28 mouse cellular contexts compared by ENCODE assay signal in the genomic region with DNA sequence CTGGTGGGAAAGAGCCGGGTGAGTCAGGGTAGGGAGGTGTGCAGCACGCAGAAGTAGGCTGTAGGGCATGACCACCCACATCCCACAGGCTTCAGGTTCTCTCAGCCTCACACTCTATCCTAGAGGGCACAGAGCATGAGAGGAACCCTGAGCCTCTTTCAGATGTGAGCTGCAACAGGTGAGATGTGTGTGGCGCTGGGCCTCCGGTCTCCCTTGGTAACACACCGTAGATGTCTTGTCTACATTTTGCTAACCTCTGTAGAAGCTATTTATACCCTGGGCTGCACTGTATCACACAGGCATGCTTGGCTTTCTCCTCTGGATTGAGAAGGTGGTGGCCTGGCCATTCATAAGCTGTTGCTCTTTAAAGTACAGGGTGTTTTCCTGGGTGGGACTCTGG. TPM values are rescaled to one million over a fixed set of nuclear protein-coding genes. Genes with fewer than 3 reads are reported as not detected.
A peak's percentile ranks its signal among the peaks of the same experiment; 100 is the strongest.
DNase-seq lines count a peak whose midpoint lies in the region; ATAC-seq and TF ChIP-seq lines count a peak whose summit lies in the region.
"Had no signal": no experiment of that assay in that cellular context is flagged by ENCODE, and none has a peak within 500 bp of the region (broad histone marks: within the 10 kb centered on the region; RNA-seq: fewer than 3 reads in every experiment).

No protein-coding gene starts in this region.

- peaks cover 26% of the 10 kb centered on the region for H3K36me3 ChIP-seq in embryonic facial prominence, embryonic 15.5 days
- peaks cover 62% of the 10 kb centered on the region for H3K36me3 ChIP-seq in embryonic facial prominence, embryonic 10.5 days (replicated peaks)
- H3K36me3 ChIP-seq in heart, embryonic 13.5 days, result peaks cover 57% of the 10 kb centered on the region
- peaks cover 23% of the 10 kb centered on the region for H3K36me3 ChIP-seq in heart, postnatal 0 days (replicated peaks; ENCODE audit: control insufficient read depth, insufficient read depth, low read length)

- DNase-seq in embryonic facial prominence, embryonic 10.5 days (ENCODE audit: low spot score), result no peak
- no peak for DNase-seq in heart, adult 9 months (ENCODE audit: low spot score in 2 of 2)
- DNase-seq in A20 (ENCODE audit: low read depth, low spot score), result peak; percentile 73
- DNase-seq in heart, postnatal 0 days (ENCODE audit: low spot score), result peak; percentile 30
- no peak for DNase-seq in right cerebral cortex, adult 18-20 months
- DNase-seq: cerebellum, adult 2 months; cerebellum, postnatal 36 days; gastrocnemius, postnatal 14 days; kidney, adult 8-10 months; kidney, postnatal 14 days; layer of hippocampus, postnatal 36 days had no signal

- H3K9ac ChIP-seq in embryonic facial prominence, embryonic 15.5 days, result no peak overlapping the region
- H3K9ac ChIP-seq in heart, embryonic 13.5 days, result peak overlapping the region; percentile 60
- H3K9ac ChIP-seq in heart, postnatal 0 days (replicated peaks; ENCODE audit: low read depth, low read length), result no peak overlapping the region
- H3K9ac ChIP-seq: forebrain, embryonic 13.5 days; limb, embryonic 13.5 days; liver, embryonic 14.5 days; midbrain, embryonic 13.5 days; neural tube, embryonic 13.5 days had no signal

- ATAC-seq in embryonic facial prominence, embryonic 15.5 days (ENCODE audit: insufficient number of reproducible peaks, low FRiP score, low TSS enrichment, low read depth), result no peak
- ATAC-seq in heart, embryonic 13.5 days (ENCODE audit: extremely low read depth, insufficient number of reproducible peaks, low FRiP score, low TSS enrichment), result no peak
- peak; percentile 36 for ATAC-seq in heart, postnatal 0 days (ENCODE audit: insufficient read depth, low read depth)
- no peak for ATAC-seq in inflammation-experienced regulatory T-cells, adult 6 months
- ATAC-seq: forebrain, embryonic 13.5 days; midbrain, embryonic 13.5 days had no signal

- H3K9me3 ChIP-seq in embryonic facial prominence, embryonic 15.5 days (replicated peaks), result no peaks in the 10 kb centered on the region
- no peaks in the 10 kb centered on the region for H3K9me3 ChIP-seq in embryonic facial prominence, embryonic 10.5 days
- no peaks in the 10 kb centered on the region for H3K9me3 ChIP-seq in heart, embryonic 13.5 days
- H3K9me3 ChIP-seq in heart, postnatal 0 days (replicated peaks; ENCODE audit: control insufficient read depth, low read length), result no peaks in the 10 kb centered on the region
- H3K9me3 ChIP-seq: forebrain, embryonic 13.5 days; limb, embryonic 13.5 days; midbrain, embryonic 13.5 days; neural tube, embryonic 13.5 days had no signal

- peaks cover 56% of the 10 kb centered on the region for H3K4me1 ChIP-seq in embryonic facial prominence, embryonic 15.5 days
- H3K4me1 ChIP-seq in embryonic facial prominence, embryonic 10.5 days, result peaks cover 46% of the 10 kb centered on the region
- peaks cover 68% of the 10 kb centered on the region for H3K4me1 ChIP-seq in heart, embryonic 13.5 days
- peaks cover 51% of the 10 kb centered on the region for H3K4me1 ChIP-seq in heart, postnatal 0 days (ENCODE audit: control insufficient read depth, insufficient read depth)

- no peaks in the 10 kb centered on the region for H3K27me3 ChIP-seq in embryonic facial prominence, embryonic 15.5 days
- H3K27me3 ChIP-seq in embryonic facial prominence, embryonic 10.5 days (replicated peaks; ENCODE audit: low read depth, poor library complexity, severe bottlenecking), result no peaks in the 10 kb centered on the region
- H3K27me3 ChIP-seq in heart, embryonic 13.5 days (replicated peaks), result no peaks in the 10 kb centered on the region
- H3K27me3 ChIP-seq in heart, postnatal 0 days (ENCODE audit: control insufficient read depth, insufficient read depth, low read length), result no peaks in the 10 kb centered on the region
- H3K27me3 ChIP-seq: forebrain, embryonic 13.5 days; limb, embryonic 13.5 days; midbrain, embryonic 13.5 days; neural tube, embryonic 13.5 days had no signal

- H3K27ac ChIP-seq in embryonic facial prominence, embryonic 15.5 days (replicated peaks), result 0 out of 2 replicates have a peak overlapping the region, but pooled peaks have one; percentile 7
- no peak overlapping the region for H3K27ac ChIP-seq in embryonic facial prominence, embryonic 10.5 days (replicated peaks)
- peak overlapping the region; percentile 94 for H3K27ac ChIP-seq in heart, embryonic 13.5 days (replicated peaks)
- peak overlapping the region; percentile 87 for H3K27ac ChIP-seq in heart, postnatal 0 days (ENCODE audit: low read depth)
- H3K27ac ChIP-seq: forebrain, embryonic 13.5 days; limb, embryonic 13.5 days; liver, embryonic 14.5 days; macrophage; midbrain, embryonic 13.5 days; neural tube, embryonic 13.5 days had no signal

- 83% methylated on average over 5 of the region's 5 CpGs for WGBS in embryonic facial prominence, embryonic 15.5 days
- 93% methylated on average over 5 of the region's 5 CpGs for WGBS in embryonic facial prominence, embryonic 10.5 days
- 61% methylated on average over 5 of the region's 5 CpGs for WGBS in heart, embryonic 13.5 days
- whole genome bisulfite sequencing in heart, postnatal 0 days, result 35% methylated on average over 5 of the region's 5 CpGs

- TF ChIP-seq CTCF in heart, postnatal 0 days (IDR thresholded peaks at IDR 0.05; ENCODE audit: low read depth), result no peak

- H3K4me3 ChIP-seq in embryonic facial prominence, embryonic 15.5 days (replicated peaks), result no peak overlapping the region
- H3K4me3 ChIP-seq in embryonic facial prominence, embryonic 10.5 days, result no peak overlapping the region
- peak overlapping the region; percentile 29 for H3K4me3 ChIP-seq in heart, embryonic 13.5 days
- H3K4me3 ChIP-seq in heart, postnatal 0 days (ENCODE audit: low read depth, low read length), result peak overlapping the region; percentile 0; the same call in 1 of the 2 replicates
- H3K4me3 ChIP-seq: erythroblast, embryonic 14.5 days; forebrain, embryonic 13.5 days; layer of hippocampus, adult 2 months; limb, embryonic 13.5 days; midbrain, embryonic 13.5 days; neural tube, embryonic 13.5 days had no signal

- H3K4me2 ChIP-seq in embryonic facial prominence, embryonic 15.5 days (replicated peaks), result no peak overlapping the region
- peak overlapping the region; percentile 62 for H3K4me2 ChIP-seq in heart, embryonic 13.5 days
- peak overlapping the region; percentile 51 for H3K4me2 ChIP-seq in heart, postnatal 0 days (ENCODE audit: low read depth, low read length)
- H3K4me2 ChIP-seq: forebrain, embryonic 13.5 days; limb, embryonic 13.5 days; midbrain, embryonic 13.5 days; neural tube, embryonic 13.5 days had no signal

- no peak for TF ChIP-seq EP300 in heart, postnatal 0 days (IDR thresholded peaks at IDR 0.05; ENCODE audit: low read depth)

RNA-seq across cellular contexts. Expression of gene Rhoq, which starts 5.7 kb away (rescaled TPM):
- 24.2 and 28.1 TPM in 2 replicates for polyA plus RNA-seq in embryonic facial prominence, embryonic 15.5 days (2015; fragmentation: Nextera tagmentation; extraction: Ambion mirVana)
- 11.9 and 13.1 TPM in 2 replicates for polyA plus RNA-seq in embryonic facial prominence, embryonic 10.5 days (2016; fragmentation: Nextera tagmentation; extraction: Ambion mirVana)
- 18.4 and 18.5 TPM in 2 replicates for polyA plus RNA-seq in heart, embryonic 13.5 days (2015; fragmentation: Nextera tagmentation; extraction: Ambion mirVana)
- total RNA-seq in heart, postnatal 0 days (2014; rRNA removed; ENCODE audit: low replicate concordance), result 67.4 and 74.6 TPM in 2 replicates
- polyA plus RNA-seq in heart, postnatal 0 days (2015; fragmentation: Nextera tagmentation; extraction: Ambion mirVana), result 17.6 and 18.7 TPM in 2 replicates
- 1 to 10 TPM; 3.0 to 4.8 (median 3.8) TPM for polyA plus RNA-seq in inflammation-experienced regulatory T-cells, adult 6 months (2017; shearing (Covaris generic))

RNA-seq across cellular contexts. Expression of gene Atp6v1e2, which starts 20.9 kb away (rescaled TPM):
- not detected in 2 replicates for polyA plus RNA-seq in embryonic facial prominence, embryonic 15.5 days (2015; fragmentation: Nextera tagmentation; extraction: Ambion mirVana)
- not detected in 2 replicates for polyA plus RNA-seq in embryonic facial prominence, embryonic 10.5 days (2016; fragmentation: Nextera tagmentation; extraction: Ambion mirVana)
- not detected in 2 replicates for polyA plus RNA-seq in heart, embryonic 13.5 days (2015; fragmentation: Nextera tagmentation; extraction: Ambion mirVana)
- not detected in 2 replicates for total RNA-seq in heart, postnatal 0 days (2014; rRNA removed; ENCODE audit: low replicate concordance)
- not detected in 2 replicates for polyA plus RNA-seq in heart, postnatal 0 days (2015; fragmentation: Nextera tagmentation; extraction: Ambion mirVana)
- not detected for polyA plus RNA-seq in inflammation-experienced regulatory T-cells, adult 6 months (2017; shearing (Covaris generic))
- total RNA-seq: adrenal gland, adult 18-20 months; adrenal gland, postnatal 4 days; gastrocnemius, postnatal 14 days; layer of hippocampus, adult 2 months; layer of hippocampus, postnatal 36 days; left cerebral cortex, postnatal 14 days had no signal
- polyA plus RNA-seq: cerebellum, adult 2 months; erythroblast, embryonic 14.5 days; forebrain, embryonic 13.5 days; hindbrain, embryonic 11.5 days; limb, embryonic 13.5 days; liver, embryonic 14.5 days; lung, embryonic 16.5 days; macrophage; midbrain, embryonic 13.5 days; neural tube, embryonic 13.5 days had no signal

RNA-seq across cellular contexts. Expression of gene Tmem247, which starts 51.4 kb away (rescaled TPM):
- not detected in 2 replicates for polyA plus RNA-seq in embryonic facial prominence, embryonic 15.5 days (2015; fragmentation: Nextera tagmentation; extraction: Ambion mirVana)
- not detected in 2 replicates for polyA plus RNA-seq in embryonic facial prominence, embryonic 10.5 days (2016; fragmentation: Nextera tagmentation; extraction: Ambion mirVana)
- not detected in 2 replicates for polyA plus RNA-seq in heart, embryonic 13.5 days (2015; fragmentation: Nextera tagmentation; extraction: Ambion mirVana)
- total RNA-seq in heart, postnatal 0 days (2014; rRNA removed; ENCODE audit: low replicate concordance), result not detected in 2 replicates
- not detected in 2 replicates for polyA plus RNA-seq in heart, postnatal 0 days (2015; fragmentation: Nextera tagmentation; extraction: Ambion mirVana)
- not detected for polyA plus RNA-seq in inflammation-experienced regulatory T-cells, adult 6 months (2017; shearing (Covaris generic))
- total RNA-seq: adrenal gland, adult 18-20 months; adrenal gland, postnatal 4 days; gastrocnemius, postnatal 14 days; layer of hippocampus, adult 2 months; layer of hippocampus, postnatal 36 days; left cerebral cortex, postnatal 14 days had no signal
- polyA plus RNA-seq: cerebellum, adult 2 months; erythroblast, embryonic 14.5 days; forebrain, embryonic 13.5 days; hindbrain, embryonic 11.5 days; limb, embryonic 13.5 days; liver, embryonic 14.5 days; lung, embryonic 16.5 days; macrophage; midbrain, embryonic 13.5 days; neural tube, embryonic 13.5 days; stomach, embryonic 16.5 days had no signal

RNA-seq across cellular contexts. Expression of gene Pigf, which starts 56.6 kb away (rescaled TPM):
- polyA plus RNA-seq in embryonic facial prominence, embryonic 15.5 days (2015; fragmentation: Nextera tagmentation; extraction: Ambion mirVana), result 25.6 and 28.4 TPM in 2 replicates
- 42.4 and 45.1 TPM in 2 replicates for polyA plus RNA-seq in embryonic facial prominence, embryonic 10.5 days (2016; fragmentation: Nextera tagmentation; extraction: Ambion mirVana)
- polyA plus RNA-seq in heart, embryonic 13.5 days (2015; fragmentation: Nextera tagmentation; extraction: Ambion mirVana), result 17.5 and 19.2 TPM in 2 replicates
- total RNA-seq in heart, postnatal 0 days (2014; rRNA removed; ENCODE audit: low replicate concordance), result 5.0 and 10.1 TPM in 2 replicates
- 9.0 and 12.2 TPM in 2 replicates for polyA plus RNA-seq in heart, postnatal 0 days (2015; fragmentation: Nextera tagmentation; extraction: Ambion mirVana)
- polyA plus RNA-seq in inflammation-experienced regulatory T-cells, adult 6 months (2017; shearing (Covaris generic)), result 10 to 100 TPM; 21.0 to 30.2 (median 28.9) TPM

RNA-seq across cellular contexts. Expression of gene Cript, which starts 56.8 kb away (rescaled TPM):
- polyA plus RNA-seq in embryonic facial prominence, embryonic 15.5 days (2015; fragmentation: Nextera tagmentation; extraction: Ambion mirVana), result 114 and 117 TPM in 2 replicates
- 147 and 155 TPM in 2 replicates for polyA plus RNA-seq in embryonic facial prominence, embryonic 10.5 days (2016; fragmentation: Nextera tagmentation; extraction: Ambion mirVana)
- polyA plus RNA-seq in heart, embryonic 13.5 days (2015; fragmentation: Nextera tagmentation; extraction: Ambion mirVana), result 105 and 119 TPM in 2 replicates
- 34.7 and 40.0 TPM in 2 replicates for total RNA-seq in heart, postnatal 0 days (2014; rRNA removed; ENCODE audit: low replicate concordance)
- polyA plus RNA-seq in heart, postnatal 0 days (2015; fragmentation: Nextera tagmentation; extraction: Ambion mirVana), result 116 and 124 TPM in 2 replicates
- 100 to 1,000 TPM in 1 of 3 experiments, 10 to 100 TPM in 2; 94.9 to 127 (median 99.0) TPM for polyA plus RNA-seq in inflammation-experienced regulatory T-cells, adult 6 months (2017; shearing (Covaris generic))

Comparison
In these comparisons a context has a peak if more than half of its experiments do, and no peak if none do; other contexts are left out.
1. DNase-seq: peak in A20 (single experiment) and heart, postnatal 0 days (single experiment); none in embryonic facial prominence, embryonic 10.5 days (single experiment), heart, adult 9 months (0 of 2) and right cerebral cortex, adult 18-20 months (single experiment).
2. H3K4me3 ChIP-seq: peak in heart, embryonic 13.5 days (single experiment) and heart, postnatal 0 days (single experiment); none in embryonic facial prominence, embryonic 15.5 days (single experiment) and embryonic facial prominence, embryonic 10.5 days (single experiment).